Mouse (Mus musculus) liver, postnatal 0 days (tissue): ENCODE data around the gene Lrmp. TPM values are rescaled to one million over a fixed set of nuclear protein-coding genes. Genes with fewer than 3 reads are reported as not detected.

ENCODE experiments used
- ATAC-seq: fragments of 200-750 bp; cut with Nextera tagmentation; 2 replicates; pipeline ENCODE4 v1.8.0; 2017; ENCODE audit warnings: mild to moderate bottlenecking, moderate library complexity
- DNase-seq: peaks from one replicate; pipeline ENCODE4 v3.0.0-alpha.2; 2016
- H3K27ac ChIP-seq: fragments of 300-500 bp; sonication (generic); 2 replicates; pipeline ENCODE4 v1.5.1; 2014; ENCODE audit warnings: antibody characterized with exemption, moderate library complexity, mild to moderate bottlenecking, low read depth
- H3K27me3 ChIP-seq: fragments of 300-500 bp; sonication (generic); 2 replicates; pipeline ENCODE4 v1.6.1; 2014; ENCODE audit warnings: low read length, control low read depth, mixed read lengths; ENCODE audit not compliant: insufficient read depth
- H3K36me3 ChIP-seq: fragments of 300-500 bp; sonication (generic); replicated peaks from 2 replicates; pipeline ENCODE4 v1.6.1; 2014; ENCODE audit warnings: mild to moderate bottlenecking, control low read depth, low read length, moderate library complexity, mixed read lengths; ENCODE audit not compliant: insufficient read depth
- H3K4me1 ChIP-seq: fragments of 300-500 bp; sonication (generic); 2 replicates; pipeline ENCODE4 v1.6.1; 2014; ENCODE audit warnings: antibody characterized with exemption, mild to moderate bottlenecking, control low read depth; ENCODE audit not compliant: insufficient read depth
- H3K4me2 ChIP-seq: fragments of 300-500 bp; sonication (generic); 2 replicates; pipeline ENCODE4 v1.6.1; 2014; ENCODE audit warnings: low read depth, mild to moderate bottlenecking, low read length, moderate library complexity, mixed read lengths
- H3K4me3 ChIP-seq: fragments of 300-500 bp; sonication (generic); 2 replicates; pipeline ENCODE4 v1.5.1; 2014; ENCODE audit warnings: low read depth, low read length
- H3K9ac ChIP-seq: fragments of 300-500 bp; sonication (generic); replicated peaks from 2 replicates; pipeline ENCODE4 v1.6.1; 2014; ENCODE audit warnings: mild to moderate bottlenecking, moderate library complexity
- H3K9me3 ChIP-seq: fragments of 300-500 bp; sonication (generic); 2 replicates; pipeline ENCODE4 v1.6.1; 2016; ENCODE audit warnings: mild to moderate bottlenecking, control low read depth, low read length, mixed read lengths
- CTCF ChIP-seq: sonication (generic); IDR thresholded peaks from 2 replicates; pipeline ENCODE4 v1.5.1; 2016; ENCODE audit warnings: antibody characterized with exemption, low read depth
- EP300 ChIP-seq: IDR thresholded peaks from 2 replicates; pipeline ENCODE4 v1.6.1; 2016; ENCODE audit warnings: antibody characterized with exemption, low read depth, mild to moderate bottlenecking
- WGBS: fragments of 180-500 bp; shearing (Covaris S2); extraction: QIAGEN DNeasy Blood & Tissue Kit; methylation state at CpG from one replicate; pipeline ENCODE4 v1.1.7; 2014; ENCODE audit not compliant: insufficient replicate concordance; 5-methylcytosine and 5-hydroxymethylcytosine counted together
- polyA plus RNA-seq: library from polyadenylated mRNA; unstranded; fragments of >200 nt; fragmentation: Nextera tagmentation; extraction: Ambion mirVana; gene quantifications from 2 replicates; pipeline ENCODE4 v1.2.1, GENCODE M21; 2015

Gene Lrmp
- polyA plus RNA-seq, 1 experiment from 2014 or later: 28.0 TPM

GRCm38 (mm10) chr6:145114561-145114960, 892 bp upstream of the Lrmp start:
- Histone ChIP-seq H3K27ac (no peak overlapping the region), H3K27me3 (no peaks in the 10 kb centered on the region), H3K9me3 (peaks cover 3% of the 10 kb centered on the region; the same call in 1 of the 2 replicates), H3K4me1 (peaks cover 9% of the 10 kb centered on the region), H3K9ac (no peak overlapping the region), H3K4me2 (no peak overlapping the region), H3K4me3 (no peak overlapping the region), H3K36me3 (no peaks in the 10 kb centered on the region)
- 78% methylated on average over 2 of the region's 2 CpGs for WGBS
- DNase-seq (no peak), ATAC-seq (no peak)
- TF ChIP-seq CTCF (no peak), EP300 (no peak)

DNA sequence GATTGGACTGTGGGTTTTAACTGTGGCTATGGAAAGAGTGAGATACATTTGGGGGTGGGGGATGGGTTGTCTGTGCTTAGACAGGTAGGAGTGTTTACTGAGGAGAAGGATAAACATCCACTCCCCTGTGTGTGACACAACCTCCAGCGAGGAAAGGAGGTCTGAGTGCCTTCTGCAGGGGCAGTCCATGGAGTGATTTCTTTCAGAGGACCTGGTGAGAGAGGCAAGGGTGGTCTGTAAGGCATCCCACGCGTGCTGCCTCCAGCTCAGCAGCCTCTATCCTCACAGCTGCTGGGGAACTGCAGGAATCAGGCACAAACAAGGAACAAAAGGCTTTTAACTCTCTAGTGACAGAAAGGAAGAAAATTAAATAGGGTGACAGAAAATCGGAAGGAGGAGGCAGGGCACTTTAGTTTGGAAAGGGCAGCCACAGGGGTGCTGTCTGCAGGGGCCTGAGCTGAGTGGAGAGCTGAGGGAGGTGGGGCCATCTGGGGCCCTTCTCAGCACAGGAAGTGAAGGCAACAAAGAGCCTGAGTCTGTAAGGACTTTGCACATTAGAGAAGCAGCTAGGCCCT, 732 bp downstream of the Lrmp start:
- peak overlapping the region; percentile 45 for H3K4me2 ChIP-seq
- peak overlapping the region; percentile 76 for H3K27ac ChIP-seq
- H3K27me3 ChIP-seq: no peaks in the 10 kb centered on the region
- ATAC-seq (peak; percentile 11; the same call in 1 of the 2 replicates), DNase-seq (no peak)
- H3K9me3 ChIP-seq: no peaks in the 10 kb centered on the region
- TF ChIP-seq CTCF (no peak), EP300 (no peak)
- peaks cover 20% of the 10 kb centered on the region for H3K4me1 ChIP-seq
- no peaks in the 10 kb centered on the region for H3K36me3 ChIP-seq
- 36% methylated on average over 4 of the region's 4 CpGs for WGBS
- peak overlapping the region; percentile 5 for H3K4me3 ChIP-seq
- no peak overlapping the region for H3K9ac ChIP-seq

GRCm38 (mm10) chr6:145120086-145120485, 4.6 kb downstream of the Lrmp start:
- H3K36me3 ChIP-seq: no peaks in the 10 kb centered on the region
- DNase-seq (no peak), ATAC-seq (no peak)
- H3K9me3 ChIP-seq: no peaks in the 10 kb centered on the region
- 69% methylated on average over 2 of the region's 2 CpGs for WGBS
- H3K4me1 ChIP-seq: peaks cover 30% of the 10 kb centered on the region
- H3K27ac ChIP-seq: peak overlapping the region; percentile 94; the same call in 1 of the 2 replicates
- no peak overlapping the region for H3K9ac ChIP-seq
- peak overlapping the region; percentile 65 for H3K4me2 ChIP-seq
- no peak overlapping the region for H3K4me3 ChIP-seq
- TF ChIP-seq CTCF (no peak), EP300 (no peak)
- H3K27me3 ChIP-seq: no peaks in the 10 kb centered on the region

- H3K36me3 ChIP-seq: no peaks in the 10 kb centered on the region
- 14% methylated on average over 18 of the region's 18 CpGs for WGBS
- H3K4me1 ChIP-seq: peaks cover 30% of the 10 kb centered on the region
- TF ChIP-seq CTCF (no peak), EP300 (no peak)
- DNase-seq (no peak), ATAC-seq (peak; percentile 35)
- no peaks in the 10 kb centered on the region for H3K27me3 ChIP-seq
- H3K4me2 ChIP-seq: peak overlapping the region; percentile 65
- H3K9ac ChIP-seq: peak overlapping the region; percentile 72
- peak overlapping the region; percentile 94 for H3K27ac ChIP-seq
- H3K4me3 ChIP-seq: peak overlapping the region; percentile 59
- no peaks in the 10 kb centered on the region for H3K9me3 ChIP-seq
Measured at GRCm38 (mm10) chr6:145120787-145121589, 5.5 kb downstream of the Lrmp start.

- peaks cover 24% of the 10 kb centered on the region for H3K4me1 ChIP-seq
- peak overlapping the region; percentile 72 for H3K9ac ChIP-seq
- DNase-seq: peak; percentile 67
Measured at GRCm38 (mm10) chr6:145121590-145122420, 6.4 kb downstream of the Lrmp start.

More at GRCm38 (mm10) chr6:145121590-145122420, 6.4 kb downstream of the Lrmp start:
- no peaks in the 10 kb centered on the region for H3K36me3 ChIP-seq
- peak overlapping the region; percentile 59 for H3K4me3 ChIP-seq
- TF ChIP-seq EP300: no peak
- TF ChIP-seq CTCF: peak; percentile 22; the same call in 1 of the 2 replicates
- H3K27ac ChIP-seq: peak overlapping the region; percentile 94
- H3K9me3 ChIP-seq: no peaks in the 10 kb centered on the region
- no peaks in the 10 kb centered on the region for H3K27me3 ChIP-seq
- ATAC-seq: peak; percentile 73
- H3K4me2 ChIP-seq: peak overlapping the region; percentile 65
- 32% methylated on average over 21 of the region's 21 CpGs for WGBS
